Mouse (Mus musculus): ENCODE results near the gene Blm.

- no peak for TF ChIP-seq POLR2A (IDR thresholded peaks at IDR 0.05; ENCODE audit: control insufficient read depth, extremely low read depth, insufficient read depth, low read length, poor library complexity)
- no peak for TF ChIP-seq CTCF (IDR thresholded peaks at IDR 0.05; ENCODE audit: borderline replicate concordance, control insufficient read depth, extremely low read depth, insufficient read depth, low read length, poor library complexity)
Measured at GRCm38 (mm10) chr7:80575750-80576149, 40.8 kb upstream of the Blm start.
